In genomic region chr6:82376144-82376543, GRCm38 (mm10) we compare ENCODE assay signal across 32 mouse cellular contexts. TPM values are rescaled to one million over a fixed set of nuclear protein-coding genes. Genes with fewer than 3 reads are reported as not detected.
"Had no signal": no experiment of that assay in that cellular context is flagged by ENCODE, and none has a peak within 500 bp of the region (broad histone marks: within the 10 kb centered on the region; RNA-seq: fewer than 3 reads in every experiment).

No protein-coding gene starts in this region.

- H3K4me2 ChIP-seq: embryonic facial prominence, embryonic 12.5 days; embryonic facial prominence, embryonic 13.5 days; embryonic facial prominence, embryonic 15.5 days; forebrain, embryonic 12.5 days; forebrain, embryonic 13.5 days; heart, embryonic 11.5 days had no signal

- H3K27ac ChIP-seq: embryonic facial prominence, embryonic 10.5 days; embryonic facial prominence, embryonic 12.5 days; embryonic facial prominence, embryonic 13.5 days; embryonic facial prominence, embryonic 15.5 days; forebrain, embryonic 10.5 days; forebrain, embryonic 12.5 days; forebrain, embryonic 13.5 days; gastrocnemius, adult 2 months; heart, adult 2 months; heart, embryonic 10.5 days had no signal

- H3K4me3 ChIP-seq: embryonic facial prominence, embryonic 10.5 days; embryonic facial prominence, embryonic 12.5 days; embryonic facial prominence, embryonic 13.5 days; embryonic facial prominence, embryonic 15.5 days; erythroblast, embryonic 14.5 days; forebrain, embryonic 10.5 days; forebrain, embryonic 12.5 days; forebrain, embryonic 13.5 days; gastrocnemius, adult 2 months; heart, adult 2 months; heart, embryonic 10.5 days had no signal

- ATAC-seq: forebrain, embryonic 13.5 days; forebrain, embryonic 14.5 days; forebrain, embryonic 16.5 days had no signal

- H3K4me1 ChIP-seq: embryonic facial prominence, embryonic 10.5 days; embryonic facial prominence, embryonic 12.5 days; embryonic facial prominence, embryonic 13.5 days; embryonic facial prominence, embryonic 15.5 days; forebrain, embryonic 10.5 days; heart, embryonic 10.5 days had no signal

- DNase-seq: cerebellum, adult 8-10 months; cerebellum, adult 9-11 months; cerebellum, postnatal 10 days; cerebellum, postnatal 14 days; cerebellum, postnatal 25 days; cerebellum, postnatal 36 days; embryo, embryonic 11 days; gastrocnemius, adult 2 months; gastrocnemius, postnatal 10 days; gastrocnemius, postnatal 14 days; gastrocnemius, postnatal 25 days; gastrocnemius, postnatal 36 days; heart, adult 11 months; heart, adult 18-20 months; heart, adult 2 months had no signal

- H3K9me3 ChIP-seq: embryonic facial prominence, embryonic 10.5 days; embryonic facial prominence, embryonic 12.5 days; embryonic facial prominence, embryonic 13.5 days; embryonic facial prominence, embryonic 15.5 days; forebrain, embryonic 10.5 days; forebrain, embryonic 12.5 days; forebrain, embryonic 13.5 days; heart, embryonic 10.5 days had no signal

- H3K9ac ChIP-seq: embryonic facial prominence, embryonic 12.5 days; embryonic facial prominence, embryonic 13.5 days; embryonic facial prominence, embryonic 15.5 days; forebrain, embryonic 12.5 days; forebrain, embryonic 13.5 days had no signal

- H3K27me3 ChIP-seq: embryonic facial prominence, embryonic 12.5 days; embryonic facial prominence, embryonic 13.5 days; embryonic facial prominence, embryonic 15.5 days; forebrain, embryonic 12.5 days; forebrain, embryonic 13.5 days had no signal

- H3K36me3 ChIP-seq: embryonic facial prominence, embryonic 10.5 days; embryonic facial prominence, embryonic 12.5 days; embryonic facial prominence, embryonic 13.5 days; embryonic facial prominence, embryonic 15.5 days; forebrain, embryonic 10.5 days; forebrain, embryonic 12.5 days; heart, embryonic 10.5 days had no signal

RNA-seq across cellular contexts. Expression of gene Tacr1, which starts 26.0 kb away (rescaled TPM):
- total RNA-seq: gastrocnemius, adult 18-20 months; gastrocnemius, adult 2 months; gastrocnemius, adult 8-10 months; gastrocnemius, postnatal 14 days; gastrocnemius, postnatal 25 days; gastrocnemius, postnatal 36 days; granulocyte monocyte progenitor cell, adult 5-6 weeks; heart, adult 2 months; heart, adult 8-10 months had no signal
- polyA plus RNA-seq: erythroblast, embryonic 14.5 days; forebrain, embryonic 11.5 days had no signal
